Comparison of ENCODE assay signal across 23 mouse cellular contexts in the genomic region with DNA sequence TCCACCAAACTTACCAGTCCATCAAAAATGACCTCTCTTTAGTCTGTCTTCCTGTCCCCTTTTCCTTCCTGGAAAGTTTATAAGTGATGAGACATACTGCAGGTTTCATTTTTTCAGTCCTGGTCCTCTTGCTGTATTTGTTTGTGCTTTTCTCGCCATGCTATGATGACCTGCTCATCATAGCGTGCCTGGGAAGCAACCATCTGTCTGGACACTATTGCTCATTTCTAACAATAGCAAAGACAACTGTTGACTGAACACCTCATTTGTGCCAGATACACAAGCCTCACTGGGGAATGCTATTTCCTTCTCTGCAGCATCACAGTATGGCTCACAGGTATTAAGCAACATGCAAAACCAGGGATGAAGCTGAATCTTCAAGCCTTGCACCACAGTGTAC.
DNase-seq lines count a peak whose midpoint lies in the region; ATAC-seq and TF ChIP-seq lines count a peak whose summit lies in the region.
"Had no signal": no experiment of that assay in that cellular context is flagged by ENCODE, and none has a peak within 500 bp of the region (broad histone marks: within the 10 kb centered on the region; RNA-seq: fewer than 3 reads in every experiment).

No protein-coding gene starts in this region.

- H3K4me3 ChIP-seq in cerebellum, adult 2 months (replicated peaks; ENCODE audit: insufficient read depth, low read depth, low read length) = no peak overlapping the region
- H3K4me3 ChIP-seq: embryonic facial prominence, embryonic 12.5 days; forebrain, embryonic 15.5 days; heart, embryonic 10.5 days; hindbrain, embryonic 12.5 days had no signal

- no peaks in the 10 kb centered on the region for H3K27me3 ChIP-seq in cerebellum, adult 2 months (ENCODE audit: control insufficient read depth, insufficient read depth, low read length)
- H3K27me3 ChIP-seq: embryonic facial prominence, embryonic 12.5 days; forebrain, embryonic 15.5 days; hindbrain, embryonic 12.5 days; Patski had no signal

- peak; percentile 98 for ATAC-seq in cerebellum, adult (ENCODE audit: insufficient number of reproducible peaks, low FRiP score, low TSS enrichment)
- no peak for ATAC-seq in inflammation-experienced regulatory T-cells, adult 6 months
- ATAC-seq: activated CD4-positive, CD25-positive, alpha-beta regulatory T cell, adult 4 months; CD4-positive, CD25-positive, alpha-beta regulatory T cell, adult 4 months; forebrain, embryonic 15.5 days; hindbrain, embryonic 16.5 days; Patski had no signal

- H3K4me1 ChIP-seq in cerebellum, adult 2 months (ENCODE audit: control insufficient read depth, insufficient read depth, low read length) = peaks cover 11% of the 10 kb centered on the region
- H3K4me1 ChIP-seq: embryonic facial prominence, embryonic 12.5 days; forebrain, embryonic 15.5 days; heart, embryonic 10.5 days; hindbrain, embryonic 12.5 days had no signal

- H3K27ac ChIP-seq in cerebellum, adult 2 months (ENCODE audit: insufficient read depth, low read length) = no peak overlapping the region
- H3K27ac ChIP-seq: embryonic facial prominence, embryonic 12.5 days; forebrain, embryonic 15.5 days; heart, embryonic 10.5 days; hindbrain, embryonic 12.5 days had no signal

- DNase-seq in cerebellum, postnatal 4 days (ENCODE audit: low spot score in 2 of 2) = no peak
- peak; percentile 31 to 80 for DNase-seq in cerebellum, adult 2 months
- DNase-seq in cerebellum, postnatal 10 days = peak; percentile 10 to 13
- no peak for DNase-seq in right cerebral cortex, adult 18-20 months
- DNase-seq in liver = no peak
- no peak for DNase-seq in neural tube, embryonic 10.5 days (ENCODE audit: extremely low spot score, low spot score)
- DNase-seq: adrenal gland, postnatal 36 days; B cell, adult 2 months; gastrocnemius, postnatal 10 days; heart, adult 18-20 months; heart, postnatal 10 days; heart, postnatal 4 days; kidney, adult 18-20 months had no signal

- TF ChIP-seq POLR2A in cerebellum, adult 2 months (IDR thresholded peaks at IDR 0.05; ENCODE audit: borderline replicate concordance, insufficient read depth, low read length) = no peak

- 16% methylated on average over 2 of the region's 2 CpGs for WGBS in cerebellum, adult 2 months

- TF ChIP-seq CTCF in cerebellum, adult 2 months (IDR thresholded peaks at IDR 0.05; ENCODE audit: borderline replicate concordance, insufficient read depth, low read depth, low read length) = no peak

Comparison
In these comparisons a context has a peak if more than half of its experiments do, and no peak if none do; other contexts are left out.
1. DNase-seq: peak in cerebellum, adult 2 months (2 of 2) and cerebellum, postnatal 10 days (2 of 2); none in cerebellum, postnatal 4 days (0 of 2), right cerebral cortex, adult 18-20 months (single experiment), liver (single experiment) and neural tube, embryonic 10.5 days (single experiment).